Mouse (Mus musculus) bone marrow, adult 2 months (tissue): ENCODE results near the gene Prpf40b.

ENCODE experiments used
- CTCF ChIP-seq: fragments of 200-500 bp; IDR thresholded peaks from 2 replicates; pipeline ENCODE4 v1.5.1; 2011; ENCODE audit warnings: low read length, control low read depth; ENCODE audit not compliant: control insufficient read depth, insufficient read depth
- POLR2A ChIP-seq: fragments of 200-500 bp; IDR thresholded peaks from 2 replicates; pipeline ENCODE4 v1.6.1; 2011; ENCODE audit warnings: low read depth, mild to moderate bottlenecking, control low read depth, low read length, borderline replicate concordance; ENCODE audit not compliant: control insufficient read depth

DNA sequence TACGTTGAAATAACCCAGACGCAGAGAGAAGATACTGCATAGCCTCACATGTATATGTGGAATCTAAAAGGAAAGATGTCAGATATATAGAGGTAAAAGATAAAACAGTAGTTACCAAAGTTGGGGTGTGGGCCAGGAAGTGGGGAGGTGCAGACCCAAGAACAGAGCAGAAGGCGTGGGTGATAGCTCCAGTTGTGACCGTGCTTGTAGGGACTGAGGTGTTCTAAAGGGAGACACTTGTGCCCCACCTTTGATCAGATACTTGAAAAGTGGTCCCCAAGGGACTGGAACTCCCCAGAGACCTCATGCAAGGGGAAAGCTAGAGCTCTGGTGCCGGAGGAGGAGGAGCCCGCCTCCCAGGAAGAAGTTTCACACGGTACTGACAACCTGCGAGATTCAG lies 18.8 kb upstream of the Prpf40b start:
- no peak for TF ChIP-seq CTCF
- TF ChIP-seq POLR2A: no peak
